Mouse (Mus musculus) cerebellum, adult 9-11 months (tissue): ENCODE measurements at regions not wholly inside any gene's neighbourhood (a gene's known extent, or its start where the extent isn't known, plus 50 kb on each side); places are given as distances from the start of the nearest gene placed in this dataset.
"Not testable (repeated sequence)": the region's sequence is repeated elsewhere in the genome, so short reads cannot be mapped to it uniquely, and the experiment has no call there.

Experiments
- DNase-seq: peaks from one replicate; pipeline ENCODE4 v3.0.0; 2022

DNA sequence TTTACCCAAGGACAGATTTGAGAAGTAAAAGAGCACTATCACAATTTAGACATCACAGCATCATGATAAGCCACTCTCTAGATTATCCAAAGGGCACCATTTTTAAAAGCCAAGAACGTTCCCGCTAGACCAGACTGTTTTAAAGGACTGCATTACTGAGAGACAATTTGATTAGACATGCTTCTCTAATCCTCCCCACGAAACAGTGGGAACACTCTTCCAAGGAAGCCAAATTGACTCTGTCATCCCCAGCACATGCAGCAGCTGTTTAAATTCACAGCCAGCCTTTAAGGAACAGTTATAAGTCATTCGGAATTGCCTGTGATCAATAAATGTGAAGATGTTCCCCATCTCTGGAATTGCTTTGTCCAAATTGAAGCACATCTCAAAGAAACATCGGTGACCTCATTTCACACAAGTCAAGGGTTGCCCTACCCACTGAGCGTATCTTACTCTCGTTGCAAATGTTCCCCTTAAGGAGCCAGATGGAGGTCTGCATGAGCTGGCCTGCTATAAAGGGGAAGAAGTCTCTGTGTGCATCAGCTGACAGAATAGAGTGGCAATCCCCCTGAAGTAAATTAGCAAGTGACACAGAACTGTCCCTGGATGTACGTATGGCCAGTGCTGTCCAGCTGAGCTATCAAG, 393.2 kb downstream of the Pid1 start:
- DNase-seq = no peak

DNA sequence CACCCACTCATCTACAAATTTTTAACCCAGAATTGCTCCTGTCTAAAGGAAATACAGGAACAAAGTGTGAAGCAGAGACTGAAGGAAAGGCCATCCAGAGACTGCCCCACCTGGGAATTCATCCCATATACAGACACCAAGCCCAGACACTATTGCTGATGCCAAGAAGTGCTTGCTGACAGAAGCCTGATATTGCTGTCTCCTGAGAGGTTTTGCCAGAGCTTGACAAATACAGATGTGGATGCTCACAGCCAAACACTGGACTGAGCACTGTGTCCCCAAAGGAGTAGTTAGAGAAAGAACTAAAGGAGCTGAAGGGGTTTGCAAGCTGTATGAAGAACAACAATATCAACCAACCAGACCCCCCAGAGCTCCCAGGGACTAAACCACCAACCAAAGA, 399.3 kb downstream of the Pid1 start:
- DNase-seq = not testable (repeated sequence)

DNA sequence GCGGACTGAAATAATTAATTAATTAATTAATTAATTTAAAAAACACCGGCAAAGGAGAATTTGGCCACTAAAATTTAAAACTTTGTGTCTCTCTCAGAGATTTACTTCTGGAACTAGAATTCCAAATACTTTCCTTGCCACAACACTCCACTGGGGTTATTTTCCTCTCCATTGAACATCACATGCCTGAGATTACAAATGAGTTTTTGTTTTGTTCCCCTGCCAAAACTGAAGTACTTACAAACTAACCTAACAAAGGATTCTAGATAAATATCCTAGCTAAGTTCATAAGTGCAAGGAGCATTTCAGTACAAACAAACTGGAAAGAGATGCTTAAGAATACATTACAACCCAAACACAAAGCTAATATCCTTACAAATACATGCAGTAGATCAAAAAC, 402.2 kb downstream of the Pid1 start:
- no peak for DNase-seq

DNA sequence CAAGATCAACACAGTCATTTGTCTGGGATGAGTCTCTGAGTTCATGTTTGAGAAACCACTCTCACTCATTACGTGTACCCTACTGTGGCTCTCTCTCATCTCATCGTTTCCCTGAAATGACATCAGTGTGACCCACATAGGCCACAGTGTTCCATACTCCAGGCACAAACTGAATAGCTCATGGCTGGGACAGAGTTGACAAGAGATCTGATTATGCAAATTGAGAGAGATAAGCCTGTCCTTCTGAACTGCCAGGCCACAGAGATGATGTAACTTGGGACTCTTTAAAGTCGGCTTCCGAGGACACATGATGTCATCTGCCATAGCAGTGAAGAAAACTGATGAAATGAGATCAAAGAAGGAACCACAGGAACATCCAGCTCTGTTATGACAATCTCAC, 404.2 kb downstream of the Pid1 start:
- DNase-seq = no peak

DNA sequence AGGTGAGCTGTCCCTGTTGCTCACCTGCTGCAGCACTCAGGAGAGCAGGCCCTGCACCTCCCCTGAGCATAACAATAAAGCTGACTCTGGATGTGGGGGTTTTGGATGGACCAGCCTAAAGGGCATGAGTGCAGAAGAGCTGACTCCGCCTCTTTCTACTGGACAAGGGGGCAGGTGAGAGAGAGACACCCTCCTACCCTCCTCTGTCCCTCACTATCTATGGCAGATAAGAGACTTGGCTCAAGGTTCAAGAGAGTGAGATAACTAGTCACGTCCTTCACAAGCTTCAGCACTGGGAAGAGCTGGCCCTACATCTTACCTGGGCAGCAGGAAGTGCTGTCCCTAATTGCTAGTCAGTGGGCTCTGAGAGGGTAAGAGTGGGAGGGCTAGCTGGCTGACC, 441.1 kb downstream of the Pid1 start:
- no peak for DNase-seq

DNA sequence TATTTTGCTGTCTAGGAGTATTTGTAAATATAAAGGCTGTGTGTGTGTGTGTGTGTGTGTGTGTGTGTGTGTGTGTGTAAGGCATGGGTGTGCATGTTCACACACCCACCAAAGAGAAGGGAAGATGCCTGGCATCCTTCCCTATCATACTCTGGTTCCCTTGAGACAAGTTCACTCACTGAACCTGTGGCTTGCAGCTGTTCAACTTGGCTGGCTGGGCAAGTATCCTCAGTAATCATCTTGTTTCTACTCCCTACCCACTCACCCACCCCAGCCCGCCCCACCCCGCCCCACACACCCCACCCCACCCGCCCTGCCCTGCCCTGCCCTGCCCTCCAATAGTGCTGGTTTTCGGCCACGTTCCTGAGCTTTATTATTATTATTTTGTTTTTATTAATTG, 448.5 kb downstream of the Pid1 start:
- DNase-seq = no peak

DNA sequence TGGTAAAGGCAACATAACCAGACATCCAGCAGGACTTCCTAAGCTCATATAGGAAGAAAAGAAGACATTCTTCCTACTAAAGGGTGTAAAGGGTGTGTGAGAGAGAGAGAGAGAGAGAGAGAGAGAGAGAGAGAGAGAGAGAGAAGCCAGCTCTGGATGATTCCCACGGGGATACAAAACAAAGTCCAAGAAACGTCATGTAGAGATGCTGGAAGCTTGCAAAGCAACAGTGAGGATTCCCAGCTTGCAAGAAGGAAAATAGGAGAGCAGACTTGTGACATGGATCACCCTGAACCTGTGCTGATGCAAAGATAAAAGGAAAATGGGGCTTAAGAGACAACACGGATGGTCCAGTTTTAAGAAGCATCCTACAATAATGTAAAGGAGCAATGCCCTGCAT, 456.6 kb downstream of the Pid1 start:
- DNase-seq = no peak

DNA sequence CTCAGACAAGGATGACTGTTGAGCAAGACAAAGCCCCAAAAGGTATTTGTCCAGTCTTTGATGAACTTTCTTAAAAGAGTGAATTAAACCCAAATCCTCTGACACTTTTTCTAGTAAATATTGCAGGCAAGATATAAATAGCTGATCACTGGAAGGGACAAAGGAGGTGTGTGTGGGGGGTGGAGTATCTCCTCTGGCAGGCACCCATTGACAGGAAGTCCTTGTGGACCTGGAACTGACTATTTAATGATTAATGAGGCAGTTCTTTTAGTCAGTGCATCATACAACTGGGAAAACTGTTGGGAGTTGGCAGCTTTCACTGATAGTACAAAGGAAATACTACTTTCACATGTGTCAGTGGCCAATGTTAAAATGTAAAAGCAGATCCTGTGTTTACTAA, 457.1 kb downstream of the Pid1 start:
- DNase-seq = no peak

DNA sequence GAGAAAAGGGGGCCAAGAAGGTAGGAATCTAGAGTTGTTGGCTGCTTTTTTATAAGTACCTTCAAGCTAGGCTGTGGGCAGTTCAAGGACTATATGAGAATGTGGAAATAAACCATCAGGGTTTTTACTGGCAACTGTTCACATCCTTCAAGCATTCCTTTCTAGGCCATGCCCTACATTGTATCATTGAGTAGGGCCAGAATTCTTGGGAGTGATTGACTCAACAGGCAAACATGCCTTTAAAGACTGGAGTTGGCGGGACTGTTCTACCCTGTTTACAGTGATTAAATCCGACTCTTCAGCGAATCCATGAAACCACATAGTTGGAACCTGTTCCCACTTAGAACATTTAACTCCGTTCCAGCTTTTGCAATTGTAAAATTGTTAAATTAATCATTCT, 463.8 kb downstream of the Pid1 start:
- DNase-seq = no peak

DNA sequence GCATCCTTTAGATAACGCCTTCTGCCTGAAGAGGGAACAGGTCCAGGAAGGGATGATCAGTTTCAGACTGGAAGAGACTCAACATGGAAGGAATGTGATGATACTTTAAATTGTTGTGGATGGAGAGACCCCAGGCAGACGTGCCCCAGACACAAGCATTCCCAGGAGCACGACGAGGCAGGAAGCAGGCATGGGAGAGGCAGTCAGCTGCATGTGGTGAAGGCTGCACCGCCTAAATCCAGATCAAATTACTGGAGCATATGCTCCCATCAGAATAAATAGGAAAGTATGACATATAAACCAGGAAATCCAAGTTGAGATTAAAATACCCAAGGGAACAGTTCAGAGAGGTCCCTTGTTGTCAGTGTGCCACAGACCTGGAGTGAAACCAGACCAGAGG, 467.3 kb downstream of the Pid1 start:
- DNase-seq = no peak

DNA sequence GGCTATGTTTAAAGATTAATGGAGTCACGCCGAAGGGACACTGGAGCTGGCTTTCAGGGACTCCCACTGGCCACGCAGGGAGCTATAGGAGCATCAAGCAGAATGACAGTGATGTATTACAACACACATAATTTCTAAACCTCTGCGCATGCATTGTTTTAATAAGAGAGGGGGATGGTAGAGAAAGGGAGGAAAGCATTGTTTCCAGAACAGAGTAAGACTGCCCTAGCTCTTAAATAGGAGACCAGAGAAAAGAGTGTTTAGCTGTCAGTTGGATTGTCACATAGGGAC, 471.1 kb upstream of the Sphkap start:
- DNase-seq = no peak

DNA sequence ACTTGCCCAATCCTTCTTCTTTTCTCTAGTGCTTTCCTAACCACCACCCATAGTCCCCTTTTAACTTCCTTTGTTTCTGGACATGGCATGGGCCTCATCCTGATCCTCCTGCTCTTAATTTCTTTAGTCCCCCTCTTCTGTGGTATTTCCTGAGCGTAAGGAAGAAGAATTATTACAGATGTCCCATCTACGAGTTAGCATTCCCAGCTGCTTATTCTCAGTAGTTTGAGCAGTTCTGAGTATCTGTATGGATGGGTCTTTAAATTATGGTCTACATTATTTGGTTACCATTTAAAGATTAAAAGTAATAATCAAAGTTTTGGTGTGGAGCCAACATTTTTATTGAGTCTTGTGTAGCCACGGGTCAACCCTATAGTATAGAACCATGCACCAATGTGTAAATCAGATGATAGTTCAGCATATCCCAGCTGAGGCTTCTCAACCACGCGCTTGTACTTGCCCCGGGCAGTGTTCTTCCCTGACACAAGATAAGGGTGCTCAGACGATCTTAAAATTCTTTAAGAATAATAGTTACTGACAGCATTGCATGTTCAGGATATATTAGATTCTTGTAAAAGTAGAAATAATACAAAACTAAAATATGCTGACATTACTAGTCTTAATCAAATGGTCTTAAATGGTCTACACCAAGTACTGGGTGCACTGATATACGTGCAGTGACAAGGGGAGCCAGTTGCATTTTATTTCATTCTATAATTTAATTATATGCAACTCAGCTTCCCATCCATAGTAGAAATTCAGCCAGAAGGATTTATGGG, 470.5 kb upstream of the Sphkap start:
- DNase-seq = no peak

DNA sequence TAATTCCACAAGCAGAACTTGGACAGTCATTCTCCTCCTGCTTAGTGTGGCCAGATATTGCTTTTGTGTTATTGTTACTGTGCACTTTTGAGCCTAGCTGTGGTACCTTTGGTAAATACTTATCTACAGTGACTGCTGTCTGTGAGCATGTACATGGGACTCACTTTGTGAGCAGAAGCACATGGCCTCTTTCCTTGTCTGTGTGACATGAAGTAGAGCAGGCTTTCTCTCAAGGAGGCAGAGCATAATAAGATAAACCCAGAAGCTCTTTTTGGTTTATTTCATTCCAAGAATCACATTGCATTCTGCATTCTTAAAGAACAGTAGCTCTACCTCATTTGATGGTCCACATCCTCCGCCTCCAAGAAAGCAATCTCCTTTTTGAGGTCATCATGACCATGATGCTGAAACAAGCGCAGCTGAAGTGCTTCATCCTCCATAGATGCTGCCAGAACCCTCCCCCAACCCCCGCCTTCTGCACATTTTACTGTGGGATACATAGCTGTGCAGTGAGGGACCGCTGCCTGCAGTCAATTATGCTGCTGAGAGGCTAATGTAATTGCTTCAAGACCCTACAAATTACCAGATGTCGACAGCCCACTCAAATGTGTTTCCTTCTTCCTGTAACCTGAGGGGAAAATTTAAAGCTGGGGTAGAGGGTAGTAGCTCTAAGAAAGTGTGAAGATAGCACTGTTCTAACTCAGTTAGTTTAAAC, 463.0 kb upstream of the Sphkap start:
- DNase-seq = no peak

DNA sequence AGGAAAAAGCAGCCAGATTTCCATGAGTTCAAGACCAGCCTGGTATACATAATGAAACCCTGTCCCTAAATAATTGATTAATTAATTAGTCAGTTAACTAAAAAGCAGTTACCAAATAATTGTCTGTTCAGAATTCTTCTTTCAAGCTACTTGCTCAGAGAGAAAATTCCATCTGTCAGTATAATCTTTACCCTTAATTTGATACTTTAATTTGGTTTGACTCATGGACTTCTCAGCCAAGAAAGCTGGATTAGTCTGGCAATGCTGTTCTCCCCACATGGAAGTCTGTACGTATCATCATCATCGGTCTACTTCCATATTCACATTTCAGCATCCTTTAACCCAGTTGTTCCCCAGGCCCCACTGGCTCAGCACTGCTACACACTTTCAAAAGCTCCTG, 461.0 kb upstream of the Sphkap start:
- no peak for DNase-seq

DNA sequence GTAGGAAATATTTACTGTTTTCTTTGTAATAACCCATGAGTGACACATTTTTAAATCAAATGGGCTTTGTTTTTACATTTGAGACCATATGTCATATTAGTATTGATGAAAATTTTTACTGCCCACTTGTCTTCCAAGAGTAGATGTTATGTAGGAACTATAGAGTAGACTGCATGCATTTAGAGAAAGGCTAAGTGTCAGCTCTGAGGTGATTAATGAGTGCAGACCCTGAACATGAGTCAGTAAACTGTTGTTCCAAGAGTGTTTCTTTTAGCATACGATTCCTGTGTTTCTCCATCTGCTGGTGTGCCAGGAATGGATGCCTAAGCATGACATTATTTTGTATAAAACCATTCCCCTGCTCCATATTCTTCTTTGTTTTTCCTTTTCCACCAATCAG, 454.5 kb upstream of the Sphkap start:
- DNase-seq = no peak

DNA sequence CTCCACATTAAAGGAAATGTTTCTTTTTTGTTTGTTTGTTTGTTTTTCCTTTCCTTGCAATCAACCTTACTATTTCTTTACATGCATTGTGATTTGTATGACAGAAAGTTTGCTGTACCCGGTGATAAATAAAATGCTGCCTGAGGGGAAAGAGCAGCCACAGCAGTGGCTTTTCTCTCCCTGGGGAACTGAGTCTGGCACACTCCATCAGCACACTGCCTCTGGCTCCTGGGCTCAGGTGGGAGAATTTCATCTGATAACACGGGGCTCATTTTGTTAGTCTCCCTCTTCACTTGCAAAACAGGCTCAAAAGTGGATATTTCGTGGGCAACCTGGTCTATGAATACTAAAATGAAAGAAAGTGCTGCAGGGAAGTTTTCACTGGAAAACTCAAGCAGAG, 454.1 kb upstream of the Sphkap start:
- DNase-seq = no peak

DNA sequence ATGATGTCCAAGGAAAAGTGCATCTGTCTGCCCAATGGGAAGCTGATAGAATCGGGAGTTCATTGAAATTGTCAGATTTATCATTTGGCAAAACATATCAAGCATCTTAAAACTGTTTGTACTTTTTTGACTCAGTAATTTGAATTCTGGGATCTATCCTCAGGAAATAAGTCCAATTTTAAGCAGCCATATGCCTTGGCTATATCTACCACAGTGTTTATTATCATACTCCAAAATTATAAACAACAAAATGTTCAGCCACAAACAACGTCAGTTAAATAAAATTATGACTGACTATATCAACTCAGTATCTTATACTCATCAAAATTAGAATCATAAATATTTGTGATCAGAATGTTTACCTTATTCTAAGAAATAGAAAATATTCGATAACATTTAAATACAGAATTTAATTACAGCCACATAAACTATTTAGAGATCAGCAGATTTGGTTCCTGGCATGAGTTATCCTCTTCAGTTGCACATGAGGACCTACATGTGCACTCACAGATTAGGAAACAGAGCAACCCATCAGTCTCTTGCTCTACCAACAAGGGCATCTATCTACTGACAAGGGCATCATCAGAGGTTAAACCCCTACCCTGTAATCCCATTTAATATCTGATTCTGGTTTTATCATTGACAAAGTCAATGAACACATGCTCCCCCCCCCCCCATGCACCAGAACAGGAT, 451.9 kb upstream of the Sphkap start:
- no peak for DNase-seq

DNA sequence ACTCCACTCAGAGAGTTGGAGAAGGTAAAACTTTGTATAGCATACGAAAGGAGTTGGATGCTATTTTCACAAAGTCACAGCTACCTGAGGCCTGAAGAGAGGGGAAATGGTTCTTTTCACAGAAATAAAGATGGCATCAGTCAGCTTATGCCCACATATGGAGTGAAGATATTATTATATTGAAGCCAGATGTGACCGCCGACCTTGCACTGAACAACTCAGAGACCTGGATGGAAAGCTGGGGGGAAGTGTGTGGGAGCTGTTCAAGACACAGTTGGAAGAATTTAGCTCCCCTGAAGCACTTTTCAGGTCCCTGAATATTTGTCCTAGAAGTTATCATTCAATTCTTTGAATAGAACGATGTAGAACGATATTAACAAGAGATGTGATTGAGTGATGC, 446.0 kb upstream of the Sphkap start:
- DNase-seq = no peak

DNA sequence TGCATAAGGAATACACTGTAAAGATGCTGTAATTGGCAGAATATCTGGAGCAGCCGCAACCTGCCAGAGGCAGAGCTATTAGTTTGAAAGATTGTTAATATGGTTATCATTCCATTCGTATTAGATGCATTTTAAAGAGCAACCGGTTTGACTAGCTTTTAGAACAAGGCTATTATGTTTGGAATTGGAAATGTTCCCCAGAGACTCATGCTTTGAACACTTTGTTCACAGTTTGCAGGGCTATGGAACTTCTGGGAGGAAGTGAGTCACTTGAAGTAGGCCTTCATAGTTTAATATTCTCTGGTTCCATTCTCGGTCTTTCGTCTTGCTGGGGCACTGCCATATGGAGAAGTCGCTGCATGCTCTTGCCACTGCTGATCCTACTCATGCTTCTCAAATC, 443.1 kb upstream of the Sphkap start:
- DNase-seq = no peak

DNA sequence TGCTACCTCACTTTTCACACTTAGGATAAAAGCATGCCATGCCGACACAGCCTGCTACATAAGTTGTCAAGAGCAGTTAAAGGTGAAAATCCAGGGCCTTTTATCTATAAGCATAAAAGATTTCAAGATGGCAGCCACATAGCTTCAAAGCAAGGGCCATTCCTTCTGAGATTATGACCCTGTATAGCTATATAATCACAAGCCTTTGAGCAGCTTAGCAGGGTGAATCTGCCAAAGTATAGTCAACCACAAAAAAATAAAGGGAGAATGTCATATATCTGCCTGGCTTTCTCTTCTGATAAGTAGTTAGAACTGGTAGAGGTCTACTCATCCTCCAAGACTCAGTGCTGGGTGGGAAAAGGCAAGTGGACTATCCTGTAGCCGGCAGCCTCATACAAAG, 440.4 kb upstream of the Sphkap start:
- DNase-seq = no peak

DNA sequence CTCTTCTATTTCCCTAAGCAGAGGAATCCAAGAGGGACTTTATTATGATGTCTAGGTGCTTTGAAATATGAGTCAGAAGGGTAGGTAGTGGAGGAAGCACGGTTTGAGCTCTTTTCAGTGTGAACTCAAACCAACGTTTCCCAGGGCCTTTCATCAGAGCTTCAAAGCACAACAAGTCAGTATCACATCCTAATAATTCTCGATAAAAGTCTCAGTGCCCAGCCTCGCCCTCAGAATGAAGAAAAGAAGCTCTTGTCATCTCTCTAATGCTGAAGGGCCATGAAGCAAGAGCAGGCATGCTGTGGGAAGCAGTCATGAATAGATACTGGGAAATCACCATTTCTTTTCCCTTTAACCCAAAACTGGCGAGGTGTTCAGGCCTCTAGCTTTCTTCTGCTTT, 440.0 kb upstream of the Sphkap start:
- no peak for DNase-seq

DNA sequence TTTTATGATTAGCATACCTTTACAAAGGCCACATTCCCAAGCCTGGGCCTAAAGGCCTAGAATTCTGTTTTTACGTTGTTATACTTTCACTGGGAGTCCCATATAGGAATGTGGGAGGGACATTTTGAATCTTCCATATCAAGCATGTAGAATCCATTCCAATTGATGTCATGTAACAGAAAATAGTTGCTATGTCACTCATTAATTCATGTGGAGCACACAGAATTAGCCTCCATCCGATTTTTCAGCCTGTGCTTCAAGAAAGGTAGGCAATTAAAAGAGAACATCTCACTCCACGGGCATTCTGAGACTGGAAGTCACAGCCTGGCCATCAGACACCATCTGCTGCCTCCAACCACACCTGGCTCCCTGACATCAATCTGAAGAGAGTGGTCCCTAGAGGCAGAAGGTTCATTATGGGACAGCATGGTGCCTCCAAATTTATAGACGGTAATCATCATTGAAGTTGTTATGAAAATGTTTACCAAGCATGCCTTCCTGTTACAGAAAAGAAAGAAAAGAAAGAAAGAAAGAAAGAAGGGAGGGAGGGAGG, 436.9 kb upstream of the Sphkap start:
- DNase-seq = peak; percentile 33

DNA sequence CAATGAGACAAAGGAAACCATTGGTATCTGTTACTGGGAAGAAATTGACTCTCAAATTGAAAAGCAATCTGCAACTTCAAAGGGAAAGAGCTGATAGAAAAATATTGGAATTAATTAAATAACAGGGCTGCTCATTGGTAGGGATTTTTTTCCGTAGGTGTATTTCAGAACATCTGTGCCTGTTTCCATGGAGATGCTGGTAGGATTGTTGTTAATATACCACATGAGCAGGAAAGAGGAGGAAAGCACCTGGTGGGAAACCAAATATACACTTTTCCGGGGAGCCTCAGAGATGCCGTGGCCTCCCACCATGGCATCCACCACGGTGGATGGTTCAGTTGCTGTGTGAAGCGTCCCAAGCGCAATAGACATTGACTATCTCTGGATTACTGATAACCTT, 428.0 kb upstream of the Sphkap start:
- DNase-seq = no peak

DNA sequence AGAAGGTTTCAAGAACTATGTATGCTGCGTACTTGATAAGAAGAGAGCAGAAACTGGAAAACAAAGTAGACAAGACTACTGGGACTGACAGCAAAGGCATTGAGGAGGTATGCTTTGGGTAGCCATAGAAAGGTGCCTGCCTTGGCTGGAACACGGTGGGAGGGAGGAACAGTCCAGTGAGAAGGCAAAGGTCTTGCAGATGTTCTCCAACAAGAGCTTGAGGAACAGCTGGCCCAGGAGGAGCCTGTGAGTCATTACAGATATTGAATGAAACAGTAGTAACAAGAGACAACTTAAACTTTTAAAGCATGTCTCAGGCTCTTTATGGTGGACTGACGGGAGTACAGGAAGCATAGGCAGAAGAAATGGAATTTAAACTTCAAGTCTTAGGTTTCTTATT, 424.9 kb upstream of the Sphkap start:
- DNase-seq = no peak
